ENCODE assay signal across 22 mouse cellular contexts in genomic region chr2:46251562-46251961, GRCm38 (mm10).
A peak's percentile ranks its signal among the peaks of the same experiment; 100 is the strongest.
DNase-seq lines count a peak whose midpoint lies in the region; ATAC-seq and TF ChIP-seq lines count a peak whose summit lies in the region.
"Had no signal": no experiment of that assay in that cellular context is flagged by ENCODE, and none has a peak within 500 bp of the region (broad histone marks: within the 10 kb centered on the region; RNA-seq: fewer than 3 reads in every experiment).

No protein-coding gene starts in this region.

- no peaks in the 10 kb centered on the region for H3K4me1 ChIP-seq in kidney, adult 2 months (ENCODE audit: control insufficient read depth, insufficient read depth, low read length)
- no peaks in the 10 kb centered on the region for H3K4me1 ChIP-seq in MEL (ENCODE audit: control insufficient read depth in 1 of 2, insufficient read depth in 2 of 2, low read length in 2 of 2)
- H3K4me1 ChIP-seq: embryonic facial prominence, embryonic 13.5 days; forebrain, embryonic 12.5 days; heart, embryonic 10.5 days; heart, embryonic 15.5 days; hindbrain, embryonic 15.5 days had no signal

- H3K4me3 ChIP-seq in kidney, adult 2 months (ENCODE audit: insufficient read depth, low read depth, low read length): no peak overlapping the region
- no peak overlapping the region for H3K4me3 ChIP-seq in MEL (ENCODE audit: control insufficient read depth in 1 of 2, insufficient read depth in 1 of 2, low read depth in 2 of 2, low read length in 2 of 2)
- H3K4me3 ChIP-seq: embryonic facial prominence, embryonic 13.5 days; forebrain, embryonic 12.5 days; heart, embryonic 10.5 days; heart, embryonic 15.5 days; hindbrain, embryonic 15.5 days had no signal

- no peak for TF ChIP-seq RAD21 in MEL (IDR thresholded peaks at IDR 0.05; ENCODE audit: low read depth, low read length)

- no peaks in the 10 kb centered on the region for H3K79me2 ChIP-seq in MEL (ENCODE audit: control insufficient read depth, insufficient read depth, low read length, poor library complexity)

- TF ChIP-seq EP300 in MEL (IDR thresholded peaks at IDR 0.05; ENCODE audit: low read depth in 1 of 2, low read length in 2 of 2): no peak

- no peaks in the 10 kb centered on the region for H3K9me3 ChIP-seq in MEL (replicated peaks; ENCODE audit: insufficient read depth, low read length)
- H3K9me3 ChIP-seq: embryonic facial prominence, embryonic 13.5 days; forebrain, embryonic 12.5 days; G1E; heart, embryonic 10.5 days; heart, embryonic 15.5 days; hindbrain, embryonic 15.5 days had no signal

- DNase-seq in kidney, adult 2 months: peak; percentile 2
- no peak for DNase-seq in kidney, postnatal 14 days
- peak; percentile 7 for DNase-seq in MEL (ENCODE audit: low read depth, low spot score)
- DNase-seq in embryo, embryonic 10.5 days (ENCODE audit: low spot score): no peak
- DNase-seq in yolk sac, embryonic 10.5 days (ENCODE audit: low spot score): no peak
- DNase-seq: adrenal gland, postnatal 10 days; B cell, adult 2 months; cerebellum, adult 11-12 months; cerebellum, adult 9-10 months; gastrocnemius, postnatal 10 days; heart, postnatal 14 days had no signal

- no peak for TF ChIP-seq POLR2A in kidney, adult 2 months (IDR thresholded peaks at IDR 0.05; ENCODE audit: low read depth, low read length)
- TF ChIP-seq POLR2A in MEL (IDR thresholded peaks at IDR 0.05; ENCODE audit: control insufficient read depth in 1 of 2, insufficient read depth in 1 of 2, low read depth in 1 of 2, low read length in 2 of 2, poor library complexity in 1 of 2): no peak

- no peaks in the 10 kb centered on the region for H3K27me3 ChIP-seq in kidney, adult 2 months (replicated peaks; ENCODE audit: control insufficient read depth, insufficient read depth, low read length)
- no peaks in the 10 kb centered on the region for H3K27me3 ChIP-seq in MEL (ENCODE audit: control insufficient read depth in 1 of 2, insufficient read depth in 2 of 2, low read length in 2 of 2)
- H3K27me3 ChIP-seq: embryonic facial prominence, embryonic 13.5 days; forebrain, embryonic 12.5 days; heart, embryonic 15.5 days; hindbrain, embryonic 15.5 days had no signal

- TF ChIP-seq CTCF in kidney, adult 2 months (conservative IDR thresholded peaks at IDR 0.05; ENCODE audit: insufficient read depth, insufficient read length, low read depth, low read length): no peak
- TF ChIP-seq CTCF in MEL (IDR thresholded peaks at IDR 0.05 in 2 of 3, conservative IDR thresholded peaks at IDR 0.05 in 1 of 3; ENCODE audit: control insufficient read depth in 1 of 3, insufficient read depth in 1 of 3, low read depth in 2 of 3, low read length in 3 of 3, poor library complexity in 1 of 3, severe bottlenecking in 1 of 3): no peak

- H3K36me3 ChIP-seq in kidney, adult 2 months (ENCODE audit: control insufficient read depth, insufficient read depth, low read length): no peaks in the 10 kb centered on the region
- no peaks in the 10 kb centered on the region for H3K36me3 ChIP-seq in MEL (ENCODE audit: control insufficient read depth in 1 of 2, insufficient read depth in 2 of 2, low read length in 2 of 2)
- H3K36me3 ChIP-seq: embryonic facial prominence, embryonic 13.5 days; forebrain, embryonic 12.5 days; G1E; heart, embryonic 10.5 days; heart, embryonic 15.5 days; hindbrain, embryonic 15.5 days had no signal

- H3K9ac ChIP-seq in MEL (ENCODE audit: control insufficient read depth, low read depth, low read length, poor library complexity, severe bottlenecking): no peak overlapping the region
- H3K9ac ChIP-seq: embryonic facial prominence, embryonic 13.5 days; forebrain, embryonic 12.5 days; heart, embryonic 15.5 days; hindbrain, embryonic 15.5 days had no signal

- ATAC-seq in common myeloid progenitor, adult 5-6 weeks (replicated peaks; ENCODE audit: low read depth, poor library complexity, severe bottlenecking): 0 out of 2 replicates have a peak, but pooled peaks have one; percentile 25
- peak; percentile 35; the same call in 1 of the 2 replicates for ATAC-seq in monocyte, adult 5-6 weeks (replicated peaks; ENCODE audit: insufficient number of reproducible peaks, low FRiP score, low TSS enrichment, poor library complexity, severe bottlenecking)
- ATAC-seq: CD4-positive, CD25-positive, alpha-beta regulatory T cell, adult 4 months; forebrain, embryonic 16.5 days; intestine, embryonic 16.5 days had no signal

- 85% methylated on average over 7 of the region's 7 CpGs for WGBS in kidney, adult 2 months

- no peak overlapping the region for H3K27ac ChIP-seq in kidney, adult 2 months (ENCODE audit: insufficient read depth, low read depth, low read length)
- no peak overlapping the region for H3K27ac ChIP-seq in MEL (ENCODE audit: control insufficient read depth, low read depth, low read length)
- H3K27ac ChIP-seq: embryonic facial prominence, embryonic 13.5 days; forebrain, embryonic 12.5 days; heart, embryonic 10.5 days; heart, embryonic 15.5 days; hindbrain, embryonic 15.5 days had no signal

TF ChIP-seq in MEL, 35 proteins besides CTCF, POLR2A, EP300 and RAD21:
- TF ChIP-seq SIN3A (IDR thresholded peaks at IDR 0.05; ENCODE audit: low read length) (no peak), ZNF384 (IDR thresholded peaks at IDR 0.05; ENCODE audit: low read depth, low read length) (no peak), POLR2AphosphoS2 (IDR thresholded peaks at IDR 0.05; ENCODE audit: low read length) (no peak), KAT2A (conservative IDR thresholded peaks at IDR 0.05; ENCODE audit: low read depth, low read length) (no peak), USF2 (IDR thresholded peaks at IDR 0.05; ENCODE audit: borderline replicate concordance in 1 of 2, insufficient read depth in 1 of 2, low read depth in 1 of 2, low read length in 2 of 2) (no peak), POLR2AphosphoS5 (IDR thresholded peaks at IDR 0.05; ENCODE audit: borderline replicate concordance, low read depth, low read length) (no peak), JUND (IDR thresholded peaks at IDR 0.05; ENCODE audit: low read depth, low read length) (no peak), MAZ (IDR thresholded peaks at IDR 0.05; ENCODE audit: low read depth, low read length) (no peak), ELF1 (IDR thresholded peaks at IDR 0.05; ENCODE audit: low read depth, low read length) (no peak), SMC3 (IDR thresholded peaks at IDR 0.05; ENCODE audit: low read depth, low read length) (no peak), MEF2A (IDR thresholded peaks at IDR 0.05; ENCODE audit: extremely low read depth, insufficient replicate concordance, low read depth, low read length, poor library complexity, severe bottlenecking) (no peak)

Comparison
In these comparisons a context has a peak if more than half of its experiments do, and no peak if none do; other contexts are left out.
1. DNase-seq: peak in kidney, adult 2 months (single experiment) and MEL (single experiment); none in kidney, postnatal 14 days (single experiment), embryo, embryonic 10.5 days (single experiment) and yolk sac, embryonic 10.5 days (single experiment).